Mouse (Mus musculus) spleen, postnatal 0 days (tissue): ENCODE data around the gene 1700049E17Rik2. TPM values are rescaled to one million over a fixed set of nuclear protein-coding genes. Genes with fewer than 3 reads are reported as not detected.

Source experiments
- polyA plus RNA-seq: library from polyadenylated mRNA; unstranded; fragments of >200 nt; fragmentation: Nextera tagmentation; extraction: Ambion mirVana; gene quantifications from 2 replicates; pipeline ENCODE4 v1.2.1, GENCODE M21; 2015

Gene 1700049E17Rik2
- polyA plus RNA-seq = not detected in 2 replicates

GRCm38 (mm10) chr14:41572911-41573310 is at the start of gene 1700049E17Rik2:
Gene 1700049E17Rik2, plus strand, starts transcription at chr14:41573211.

GRCm38 (mm10) chr14:41555483-41555882 is 17.5 kb upstream of the 1700049E17Rik2 start, which contains the start of gene Gm7970:
Gene Gm7970, minus strand, starts transcription at chr14:41555583.

DNA sequence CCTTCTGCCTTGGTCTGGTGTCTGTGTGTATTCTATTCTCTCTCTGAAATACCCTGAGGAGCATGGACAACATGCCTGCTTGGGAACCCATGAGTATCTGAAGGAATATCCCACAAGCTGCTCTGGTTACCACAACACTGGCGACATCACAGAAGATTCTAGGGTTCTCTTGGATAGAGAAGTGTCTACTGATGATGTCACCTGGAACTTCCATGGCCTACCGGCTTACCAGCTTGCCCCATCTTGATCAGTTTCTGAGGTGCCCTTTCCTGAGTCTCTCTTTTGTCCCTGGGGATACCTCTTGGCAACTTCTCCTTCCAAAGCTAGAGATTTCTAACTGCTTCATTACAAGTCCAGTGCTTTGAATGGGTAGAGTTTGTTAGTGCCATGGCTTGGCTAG is 51.5 kb downstream of the 1700049E17Rik2 start, which contains the start of gene Gm3072:
TSS of gene Gm3072 (minus strand) at position 101 of the 400 bp plus-strand sequence.

Other genes with a start within 250 kb of the 1700049E17Rik2 start
- not detected in 2 replicates for gene Gm5798, start 224.6 kb upstream of the 1700049E17Rik2 start, polyA plus RNA-seq
- gene Gm7945, start 186.8 kb upstream of the 1700049E17Rik2 start, polyA plus RNA-seq = not detected in 2 replicates
- gene Gm6482, start 164.9 kb upstream of the 1700049E17Rik2 start, polyA plus RNA-seq = not detected in 2 replicates
- not detected in 2 replicates for gene Gm7954, start 119.7 kb upstream of the 1700049E17Rik2 start, polyA plus RNA-seq
- not detected in 2 replicates for gene Gm3486, start 83.7 kb upstream of the 1700049E17Rik2 start, polyA plus RNA-seq
- gene Gm7970, start 17.6 kb upstream of the 1700049E17Rik2 start, polyA plus RNA-seq = not detected in 2 replicates
- gene Gm3072, start 51.4 kb downstream of the 1700049E17Rik2 start, polyA plus RNA-seq = not detected in 2 replicates
- gene Gm3676, start 73.3 kb downstream of the 1700049E17Rik2 start, polyA plus RNA-seq = not detected in 2 replicates
- gene Gm8068, start 128.7 kb downstream of the 1700049E17Rik2 start, polyA plus RNA-seq = not detected in 2 replicates
- gene Gm7929, start 177.4 kb downstream of the 1700049E17Rik2 start, polyA plus RNA-seq = not detected in 2 replicates
- gene Gm47189, start 199.2 kb downstream of the 1700049E17Rik2 start, polyA plus RNA-seq = not detected in 2 replicates